Mouse (Mus musculus): ENCODE results near the gene Stk38. TPM values are rescaled to one million over a fixed set of nuclear protein-coding genes. Genes with fewer than 3 reads are reported as not detected.
A peak's percentile ranks its signal among the peaks of the same experiment; 100 is the strongest.

The Stk38 gene
- polyA plus RNA-seq, 1 experiment from 2014 or later: 128 TPM

GRCm38 (mm10) chr17:28970122-28970521 lies 37.7 kb downstream of the Stk38 start:
- Histone ChIP-seq H3K36me3 (ENCODE audit: poor library complexity, severe bottlenecking) (peaks cover 100% of the 10 kb centered on the region), H3K4me1 (no peaks in the 10 kb centered on the region), H3K4me2 (no peak overlapping the region), H3K27ac (no peak overlapping the region), H3K9me3 (replicated peaks) (no peaks in the 10 kb centered on the region), H3K27me3 (no peaks in the 10 kb centered on the region), H3K9ac (no peak overlapping the region), H3K4me3 (no peak overlapping the region)
- ATAC-seq: no peak

- Histone ChIP-seq H3K9ac (no peak overlapping the region), H3K36me3 (ENCODE audit: poor library complexity, severe bottlenecking) (peaks cover 100% of the 10 kb centered on the region), H3K4me1 (no peaks in the 10 kb centered on the region), H3K9me3 (replicated peaks) (no peaks in the 10 kb centered on the region), H3K4me2 (no peak overlapping the region), H3K4me3 (no peak overlapping the region), H3K27ac (no peak overlapping the region), H3K27me3 (no peaks in the 10 kb centered on the region)
- 81% methylated on average over 11 of the region's 11 CpGs for WGBS
- ATAC-seq: no peak
Measured at GRCm38 (mm10) chr17:28967021-28967610, 40.7 kb downstream of the Stk38 start.

GRCm38 (mm10) chr17:28961596-28961995 lies 46.2 kb downstream of the Stk38 start:
- Histone ChIP-seq H3K4me1 (no peaks in the 10 kb centered on the region), H3K4me2 (no peak overlapping the region), H3K4me3 (no peak overlapping the region), H3K9me3 (replicated peaks) (no peaks in the 10 kb centered on the region; the same call in 1 of the 2 replicates), H3K27ac (no peak overlapping the region), H3K36me3 (ENCODE audit: poor library complexity, severe bottlenecking) (peaks cover 63% of the 10 kb centered on the region), H3K27me3 (no peaks in the 10 kb centered on the region), H3K9ac (no peak overlapping the region)
- no peak for ATAC-seq
- WGBS: 92% methylated on average over 10 of the region's 10 CpGs

- ATAC-seq: no peak
Measured at GRCm38 (mm10) chr17:28960597-28960996, 47.2 kb downstream of the Stk38 start.

GRCm38 (mm10) chr17:28954416-28954815 lies 53.4 kb downstream of the Stk38 start:
- 97% methylated on average over 9 of the region's 9 CpGs for WGBS
- Histone ChIP-seq H3K4me3 (peak overlapping the region; percentile 1; the same call in 1 of the 2 replicates), H3K4me2 (peak overlapping the region; percentile 91)

More at GRCm38 (mm10) chr17:28960597-28960996, 47.2 kb downstream of the Stk38 start:
- H3K36me3 ChIP-seq (ENCODE audit: poor library complexity, severe bottlenecking): peaks cover 53% of the 10 kb centered on the region
- H3K9me3 ChIP-seq (replicated peaks): no peaks in the 10 kb centered on the region; the same call in 1 of the 2 replicates
- no peaks in the 10 kb centered on the region for H3K4me1 ChIP-seq
- H3K4me3 ChIP-seq: no peak overlapping the region
- no peak overlapping the region for H3K9ac ChIP-seq
- WGBS: 71% methylated on average over 10 of the region's 10 CpGs
- no peaks in the 10 kb centered on the region for H3K27me3 ChIP-seq
- no peak overlapping the region for H3K27ac ChIP-seq
- no peak overlapping the region for H3K4me2 ChIP-seq

GRCm38 (mm10) chr17:28953251-28953650 lies 54.5 kb downstream of the Stk38 start:
- WGBS: 26% methylated on average over 9 of the region's 9 CpGs
- H3K4me1 ChIP-seq: peaks cover 21% of the 10 kb centered on the region

More at GRCm38 (mm10) chr17:28954416-28954815, 53.4 kb downstream of the Stk38 start:
- Histone ChIP-seq H3K4me1 (peaks cover 21% of the 10 kb centered on the region), H3K27ac (no peak overlapping the region), H3K36me3 (ENCODE audit: poor library complexity, severe bottlenecking) (peaks cover 11% of the 10 kb centered on the region), H3K9ac (no peak overlapping the region), H3K27me3 (no peaks in the 10 kb centered on the region), H3K9me3 (replicated peaks) (no peaks in the 10 kb centered on the region; the same call in 1 of the 2 replicates)
- no peak for ATAC-seq

GRCm38 (mm10) chr17:28951831-28952799 lies 55.7 kb downstream of the Stk38 start, which contains the start of gene Kctd20:
Gene Kctd20 (plus strand): TSS chr17:28951950.
- Histone ChIP-seq H3K4me1 (peaks cover 21% of the 10 kb centered on the region), H3K9ac (peak within 1 kb of the TSS; percentile 91), H3K4me3 (peak within 1 kb of the TSS; percentile 76), H3K9me3 (replicated peaks) (peaks cover 5% of the 10 kb centered on the region; the same call in 1 of the 2 replicates), H3K27ac (peak within 1 kb of the TSS; percentile 97), H3K27me3 (0 out of 2 replicates have a peak, but pooled peaks cover 3% of the 10 kb centered on the region), H3K4me2 (peak within 1 kb of the TSS; percentile 91), H3K36me3 (ENCODE audit: poor library complexity, severe bottlenecking) (peaks cover 3% of the 10 kb centered on the region; the same call in 1 of the 2 replicates)
- peak; percentile 95 for ATAC-seq
- 2% methylated on average over 58 of the region's 80 CpGs for WGBS

More at GRCm38 (mm10) chr17:28953251-28953650, 54.5 kb downstream of the Stk38 start:
- no peak for ATAC-seq
- H3K9ac ChIP-seq: peak overlapping the region; percentile 91
- peaks cover 10% of the 10 kb centered on the region for H3K36me3 ChIP-seq (ENCODE audit: poor library complexity, severe bottlenecking)
- H3K27me3 ChIP-seq: 0 out of 2 replicates have a peak, but pooled peaks cover 2% of the 10 kb centered on the region
- peak overlapping the region; percentile 97 for H3K27ac ChIP-seq
- peak overlapping the region; percentile 91 for H3K4me2 ChIP-seq
- no peaks in the 10 kb centered on the region; the same call in 1 of the 2 replicates for H3K9me3 ChIP-seq (replicated peaks)
- H3K4me3 ChIP-seq: peak overlapping the region; percentile 76

GRCm38 (mm10) chr17:28950751-28951150 lies 57.0 kb downstream of the Stk38 start:
- H3K4me2 ChIP-seq: no peak overlapping the region
- H3K4me3 ChIP-seq: no peak overlapping the region
- 0 out of 2 replicates have a peak, but pooled peaks cover 3% of the 10 kb centered on the region for H3K27me3 ChIP-seq
- no peak overlapping the region for H3K9ac ChIP-seq
- ATAC-seq: no peak
- WGBS: 78% methylated on average over 4 of the region's 4 CpGs
- no peak overlapping the region for H3K27ac ChIP-seq
- peaks cover 5% of the 10 kb centered on the region; the same call in 1 of the 2 replicates for H3K9me3 ChIP-seq (replicated peaks)
- peaks cover 3% of the 10 kb centered on the region; the same call in 1 of the 2 replicates for H3K36me3 ChIP-seq (ENCODE audit: poor library complexity, severe bottlenecking)
- peaks cover 21% of the 10 kb centered on the region for H3K4me1 ChIP-seq

GRCm38 (mm10) chr17:28948661-28949060 lies 59.1 kb downstream of the Stk38 start:
- Histone ChIP-seq H3K4me3 (no peak overlapping the region), H3K9me3 (replicated peaks) (peaks cover 5% of the 10 kb centered on the region; the same call in 1 of the 2 replicates), H3K9ac (no peak overlapping the region), H3K4me2 (no peak overlapping the region), H3K27ac (no peak overlapping the region), H3K36me3 (ENCODE audit: poor library complexity, severe bottlenecking) (no peaks in the 10 kb centered on the region), H3K4me1 (peaks cover 13% of the 10 kb centered on the region), H3K27me3 (0 out of 2 replicates have a peak, but pooled peaks cover 3% of the 10 kb centered on the region)
- no peak for ATAC-seq
- WGBS: 81% methylated on average over 4 of the region's 4 CpGs

- Histone ChIP-seq H3K4me2 (no peak overlapping the region), H3K9me3 (replicated peaks) (peaks cover 5% of the 10 kb centered on the region; the same call in 1 of the 2 replicates), H3K27ac (no peak overlapping the region), H3K36me3 (ENCODE audit: poor library complexity, severe bottlenecking) (no peaks in the 10 kb centered on the region), H3K4me3 (no peak overlapping the region), H3K27me3 (0 out of 2 replicates have a peak, but pooled peaks cover 3% of the 10 kb centered on the region), H3K9ac (no peak overlapping the region), H3K4me1 (peaks cover 6% of the 10 kb centered on the region)
- 94% methylated on average over 19 of the region's 19 CpGs for WGBS
- no peak for ATAC-seq
Measured at GRCm38 (mm10) chr17:28947011-28947939, 60.5 kb downstream of the Stk38 start.

GRCm38 (mm10) chr17:28944481-28944880 lies 63.3 kb downstream of the Stk38 start:
- 0 out of 2 replicates have a peak, but pooled peaks cover 3% of the 10 kb centered on the region for H3K27me3 ChIP-seq
- H3K9me3 ChIP-seq (replicated peaks): peaks cover 5% of the 10 kb centered on the region; the same call in 1 of the 2 replicates
- no peak overlapping the region for H3K9ac ChIP-seq
- no peaks in the 10 kb centered on the region for H3K36me3 ChIP-seq (ENCODE audit: poor library complexity, severe bottlenecking)
- no peaks in the 10 kb centered on the region for H3K4me1 ChIP-seq
- WGBS: 93% methylated on average over 7 of the region's 7 CpGs
- ATAC-seq: no peak
- H3K4me2 ChIP-seq: no peak overlapping the region
- H3K4me3 ChIP-seq: no peak overlapping the region
- H3K27ac ChIP-seq: no peak overlapping the region

Data from forebrain, embryonic 13.5 days (tissue).